Mouse (Mus musculus) adrenal gland, postnatal 4 days (tissue): ENCODE results near the gene Ino80e. TPM values are rescaled to one million over a fixed set of nuclear protein-coding genes. Genes with fewer than 3 reads are reported as not detected.

ENCODE experiments used
- DNase-seq, 2 experiments: peaks; one replicate each; pipeline ENCODE4 v3.0.0; 2021 to 2022; ENCODE audit warnings: low spot score in 2 of 2, mixed read lengths in 2 of 2
- total RNA-seq, 2 experiments: library from RNA; stranded (reverse); gene quantifications; 2 replicates each; pipeline ENCODE4 v1.2.3; 2021

Gene Ino80e
- total RNA-seq, 2 experiments from 2014 or later, result 49.7 to 51.9 TPM

DNA sequence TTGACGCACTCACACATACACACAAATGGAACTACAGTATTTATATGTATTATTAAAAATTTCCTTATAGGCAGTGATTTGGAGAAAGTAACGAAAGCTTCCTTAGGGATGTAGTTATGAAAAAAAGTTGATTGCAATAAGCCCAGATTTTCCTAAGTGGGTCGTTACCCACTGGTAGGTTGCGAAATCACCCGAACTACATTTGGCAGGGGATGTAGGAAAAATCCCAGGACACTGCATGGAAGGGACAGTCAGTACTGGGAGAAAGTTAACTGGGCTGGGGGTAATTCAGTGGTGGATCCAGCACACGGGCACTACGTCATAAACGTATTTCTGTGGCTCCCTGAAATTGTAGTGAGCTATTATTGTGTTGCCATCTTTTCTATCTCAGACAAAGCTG lies 45.7 kb downstream of the Ino80e start:
- DNase-seq, result no peak

DNA sequence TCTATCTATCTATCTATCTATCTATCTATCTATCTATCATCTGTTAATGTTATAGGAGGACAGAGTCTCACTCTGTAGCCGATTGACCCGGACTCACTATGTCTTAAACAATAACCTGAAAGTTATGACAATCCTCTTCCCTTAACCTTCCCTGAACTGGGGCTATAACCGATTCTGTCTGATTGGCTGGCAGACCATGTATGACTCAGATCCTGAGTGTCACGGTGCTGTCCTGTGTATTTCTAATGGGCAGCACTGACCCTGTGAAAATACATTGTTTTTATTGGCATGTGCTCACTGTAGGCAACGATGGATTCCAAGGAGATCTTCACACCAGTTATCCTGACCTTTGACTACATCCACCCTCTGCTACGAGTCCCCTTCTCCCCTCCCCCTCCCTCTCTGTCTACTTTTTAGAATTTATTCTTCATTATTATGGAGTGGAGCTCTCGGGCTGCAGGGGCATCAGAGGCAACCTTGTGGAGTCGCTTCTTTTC lies 46.4 kb downstream of the Ino80e start:
- no peak for DNase-seq

DNA sequence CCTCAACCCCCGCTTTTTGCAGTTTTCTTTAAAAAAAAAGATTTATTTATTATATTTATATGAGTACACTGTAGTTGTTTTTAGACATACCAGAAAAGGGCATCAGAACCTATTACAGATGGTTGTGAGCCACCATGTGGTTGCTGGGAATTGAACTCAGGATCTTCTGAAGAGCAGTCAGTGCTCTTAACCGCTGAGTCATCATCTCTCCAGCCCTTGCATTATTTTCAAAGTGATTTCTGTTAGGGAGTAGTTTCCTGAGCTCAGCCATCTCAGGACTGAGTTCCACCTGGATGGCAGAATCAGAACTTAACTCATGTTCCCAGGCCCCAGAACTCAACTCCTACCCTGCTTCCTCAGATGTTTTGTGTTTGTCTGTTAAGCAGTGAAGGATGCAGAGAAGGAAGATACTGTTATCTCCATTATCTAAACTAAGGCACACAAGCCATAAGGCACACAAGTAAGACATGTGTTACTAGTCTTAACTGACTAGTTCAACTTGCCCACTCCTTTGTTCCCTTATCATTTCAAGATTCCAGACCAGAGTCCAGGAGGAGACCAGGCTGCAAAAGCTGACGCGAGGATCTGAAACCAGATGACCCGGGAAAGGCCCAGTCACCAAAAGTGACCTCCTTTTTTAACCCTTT lies 52.3 kb downstream of the Ino80e start:
- no peak for DNase-seq

DNA sequence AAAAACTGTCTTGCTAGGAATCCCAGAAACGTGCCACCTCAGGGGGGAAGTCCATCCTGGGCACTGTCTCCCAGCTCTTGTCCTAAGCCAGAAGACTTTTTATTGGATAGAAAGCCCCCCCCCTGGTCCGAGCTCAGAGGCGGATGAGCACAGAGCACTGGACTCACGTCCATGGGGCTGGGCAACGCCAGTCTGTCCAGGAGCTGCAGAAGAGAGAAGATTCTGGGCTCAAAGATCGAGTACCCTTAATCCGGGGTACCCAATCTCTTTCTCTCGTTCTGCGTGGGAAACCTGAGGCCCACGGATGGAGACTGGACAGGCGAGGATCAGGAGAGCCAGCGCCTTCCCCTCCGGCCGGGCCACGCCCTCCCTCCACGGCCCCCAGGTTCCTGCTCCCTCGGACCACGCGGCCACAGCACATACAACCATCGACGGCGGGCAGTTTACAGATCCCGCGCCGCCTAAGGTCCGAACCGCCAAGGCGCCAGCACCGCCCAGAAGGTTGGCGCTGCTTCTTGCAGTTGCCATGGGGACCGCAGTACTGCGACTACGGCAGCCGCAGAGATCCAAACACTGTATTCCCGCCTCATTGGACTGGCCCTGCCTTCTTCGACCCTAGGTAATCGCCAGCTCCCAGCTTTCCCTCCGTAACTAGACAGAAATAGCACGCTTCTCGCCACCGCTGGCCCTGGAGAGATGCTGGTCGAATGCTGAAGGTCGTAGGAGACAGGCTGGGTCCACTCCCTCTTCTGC lies 53.3 kb downstream of the Ino80e start:
- DNase-seq, result peak; percentile 62 to 72

- no peak for DNase-seq
Measured at GRCm38 (mm10) chr7:126807405-126807804, 54.8 kb downstream of the Ino80e start.

DNA sequence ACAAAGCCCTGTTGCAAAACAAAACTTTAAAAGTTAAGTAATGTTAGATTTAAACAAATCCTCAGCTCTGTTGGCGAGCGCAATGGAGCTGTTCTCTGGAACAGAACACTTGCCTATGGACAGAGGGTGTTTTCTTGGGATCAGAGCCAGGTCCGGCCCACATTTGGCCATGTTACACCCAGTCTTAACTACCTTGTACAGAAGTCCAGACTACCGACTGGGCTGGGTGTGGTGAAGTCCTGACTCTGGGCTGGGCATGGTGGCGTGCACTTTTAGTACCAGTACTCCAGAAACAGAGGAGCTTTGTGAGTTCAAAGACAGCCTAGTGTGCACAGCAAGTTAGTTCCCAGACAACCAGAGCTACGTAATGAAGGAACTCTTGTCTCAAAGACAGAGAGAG lies 55.2 kb downstream of the Ino80e start:
- DNase-seq, result no peak

GRCm38 (mm10) chr7:126803751-126804150 lies 58.4 kb downstream of the Ino80e start:
- no peak for DNase-seq

- no peak for DNase-seq
Measured at GRCm38 (mm10) chr7:126803181-126803580, 59.0 kb downstream of the Ino80e start.

- no peak for DNase-seq
Measured at GRCm38 (mm10) chr7:126802134-126802889, 59.9 kb downstream of the Ino80e start.

GRCm38 (mm10) chr7:126801057-126801422 lies 61.1 kb downstream of the Ino80e start:
- no peak for DNase-seq

Other genes starting within 250 kb of the Ino80e start
- 10 to 100 TPM in 1 of 2 experiments, 1 to 10 TPM in 1; 7.5 to 15.3 TPM for gene Nupr1, start 231.5 kb downstream of the Ino80e start, total RNA-seq
- gene Sgf29, start 213.1 kb downstream of the Ino80e start, total RNA-seq, result 10 to 100 TPM; 30.4 to 33.5 TPM
- 10 to 100 TPM; 24.0 to 45.6 TPM for gene Sult1a1, start 185.9 kb downstream of the Ino80e start, total RNA-seq
- 10 to 100 TPM; 85.4 to 98.8 TPM for gene Bola2, start 167.0 kb downstream of the Ino80e start, total RNA-seq
- gene Slx1b, start 166.6 kb downstream of the Ino80e start, total RNA-seq, result 10 to 100 TPM; 18.4 to 18.9 TPM
- gene Coro1a, start 154.6 kb downstream of the Ino80e start, total RNA-seq, result 10 to 100 TPM; 15.5 to 18.9 TPM
- 100 to 1,000 TPM; 162 to 172 TPM for gene Mapk3, start 102.8 kb downstream of the Ino80e start, total RNA-seq
- 1 to 10 TPM; 9.3 to 9.5 TPM for gene Gdpd3, start 96.0 kb downstream of the Ino80e start, total RNA-seq
- 100 to 1,000 TPM; 112 to 122 TPM for gene Ypel3, start 85.4 kb downstream of the Ino80e start, total RNA-seq
- gene Tbx6, start 80.9 kb downstream of the Ino80e start, total RNA-seq, result under 1 TPM; 0.65 to 0.90 TPM
- gene Ppp4c, start 69.9 kb downstream of the Ino80e start, total RNA-seq, result 100 to 1,000 TPM; 134 to 142 TPM
- gene Fam57b, start 64.7 kb downstream of the Ino80e start, total RNA-seq, result 10 to 100 TPM; 16.7 to 18.0 TPM
- gene 4930451I11Rik, start 30.7 kb downstream of the Ino80e start, total RNA-seq, result not detected
- 1 to 10 TPM; 3.1 to 3.6 TPM for gene Doc2a, start 15.0 kb downstream of the Ino80e start, total RNA-seq
- gene Hirip3, start 405 bp downstream of the Ino80e start, total RNA-seq, result 10 to 100 TPM; 32.3 to 41.4 TPM
- 100 to 1,000 TPM; 104 to 108 TPM for gene Taok2, start 22.3 kb upstream of the Ino80e start, total RNA-seq
- gene Tmem219, start 60.5 kb upstream of the Ino80e start, total RNA-seq, result 10 to 100 TPM; 34.9 to 39.0 TPM
- gene Kctd13, start 66.5 kb upstream of the Ino80e start, total RNA-seq, result 10 to 100 TPM; 27.3 to 28.5 TPM
- 1 to 10 TPM; 3.0 to 3.7 TPM for gene Asphd1, start 87.2 kb upstream of the Ino80e start, total RNA-seq
- 10 to 100 TPM; 97.6 to 97.9 TPM for gene Sez6l2, start 88.2 kb upstream of the Ino80e start, total RNA-seq
- gene Cdipt, start 113.5 kb upstream of the Ino80e start, total RNA-seq, result 10 to 100 TPM; 86.8 to 91.0 TPM
- gene Cdiptos, start 113.7 kb upstream of the Ino80e start, total RNA-seq, result 1 to 10 TPM; 1.9 to 2.5 TPM
- gene Mvp, start 152.2 kb upstream of the Ino80e start, total RNA-seq, result 10 to 100 TPM; 67.1 to 68.4 TPM
- 1 to 10 TPM; 3.5 to 8.3 TPM for gene Pagr1b, start 154.1 kb upstream of the Ino80e start, total RNA-seq
- 10 to 100 TPM; 12.4 to 15.4 TPM for gene Pagr1a, start 155.0 kb upstream of the Ino80e start, total RNA-seq
- 10 to 100 TPM; 34.8 to 36.6 TPM for gene Gm42742, start 158.7 kb upstream of the Ino80e start, total RNA-seq
- 10 to 100 TPM in 1 of 2 experiments, 1 to 10 TPM in 1; 7.4 to 11.1 TPM for gene Prrt2, start 158.8 kb upstream of the Ino80e start, total RNA-seq
- 100 to 1,000 TPM; 240 to 256 TPM for gene Maz, start 164.7 kb upstream of the Ino80e start, total RNA-seq
- 10 to 100 TPM; 45.2 to 45.9 TPM for gene Kif22, start 180.1 kb upstream of the Ino80e start, total RNA-seq
- gene Zg16, start 225.0 kb upstream of the Ino80e start, total RNA-seq, result 100 to 1,000 TPM in 1 of 2 experiments, not detected in 1; 137 TPM
- 1 to 10 TPM; 1.9 to 2.0 TPM for gene AI467606, start 229.0 kb upstream of the Ino80e start, total RNA-seq